Mouse (Mus musculus): ENCODE measurements around the gene Nup210. TPM values are rescaled to one million over a fixed set of nuclear protein-coding genes. Genes with fewer than 3 reads are reported as not detected.
A peak's percentile ranks its signal among the peaks of the same experiment; 100 is the strongest.

The Nup210 gene
- polyA plus RNA-seq, 1 experiment from 2014 or later: 13.1 TPM

DNA sequence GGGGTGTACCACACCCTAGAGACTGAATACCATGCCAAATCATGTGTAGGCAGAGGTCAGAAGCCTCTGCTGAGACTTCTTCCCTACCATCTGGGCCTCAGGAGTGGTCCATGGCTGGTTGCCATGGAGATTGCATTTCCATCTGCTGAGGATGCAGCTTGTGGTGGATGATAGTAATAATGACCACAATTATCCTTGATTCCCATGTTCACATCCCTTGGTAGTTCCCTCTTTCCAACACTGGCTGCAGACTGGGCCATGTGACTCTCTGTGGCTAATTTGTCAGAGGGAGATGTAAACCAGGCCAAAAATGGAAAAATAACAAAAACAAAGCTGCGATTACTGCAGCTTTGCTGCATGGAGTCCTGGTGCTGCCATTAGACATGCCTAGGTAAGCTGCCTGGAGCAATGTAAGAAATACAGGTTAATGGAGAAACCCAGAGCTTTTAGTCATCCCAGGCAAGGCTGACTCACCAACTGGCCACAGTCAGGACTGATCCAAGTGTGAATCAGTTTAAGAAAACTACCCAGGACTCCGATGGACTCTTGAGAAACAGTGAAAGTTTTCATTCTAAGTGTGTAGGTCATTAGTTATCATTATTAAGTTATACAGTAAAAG is 30.6 kb upstream of the Nup210 start:
- H3K9ac ChIP-seq (ENCODE audit: low read depth, low read length): no peak overlapping the region
- no peaks in the 10 kb centered on the region for H3K36me3 ChIP-seq (ENCODE audit: control insufficient read depth, insufficient read depth, low read length)
- DNase-seq (ENCODE audit: low spot score): peak; percentile 61
- H3K9me3 ChIP-seq (ENCODE audit: control insufficient read depth, low read length): no peaks in the 10 kb centered on the region
- H3K4me3 ChIP-seq (ENCODE audit: low read depth, low read length): no peak overlapping the region
- H3K27ac ChIP-seq (replicated peaks; ENCODE audit: low read depth, low read length): 0 out of 2 replicates have a peak overlapping the region, but pooled peaks have one; percentile 55
- WGBS: 72% methylated on average over 2 of the region's 2 CpGs
- 0 out of 2 replicates have a peak, but pooled peaks cover 12% of the 10 kb centered on the region for H3K4me1 ChIP-seq (ENCODE audit: control insufficient read depth, insufficient read depth, low read length)
- ATAC-seq (ENCODE audit: low read depth): peak; percentile 72
- no peaks in the 10 kb centered on the region for H3K27me3 ChIP-seq (replicated peaks; ENCODE audit: control insufficient read depth, insufficient read depth, low read length)
- no peak overlapping the region for H3K4me2 ChIP-seq (ENCODE audit: low read depth, low read length)

GRCm38 (mm10) chr6:91146443-91147151 is 30.0 kb upstream of the Nup210 start:
- Histone ChIP-seq H3K4me3 (ENCODE audit: low read depth, low read length) (no peak overlapping the region), H3K4me1 (ENCODE audit: control insufficient read depth, insufficient read depth, low read length) (0 out of 2 replicates have a peak, but pooled peaks cover 12% of the 10 kb centered on the region), H3K9me3 (ENCODE audit: control insufficient read depth, low read length) (no peaks in the 10 kb centered on the region), H3K36me3 (ENCODE audit: control insufficient read depth, insufficient read depth, low read length) (no peaks in the 10 kb centered on the region), H3K27ac (replicated peaks; ENCODE audit: low read depth, low read length) (0 out of 2 replicates have a peak overlapping the region, but pooled peaks have one; percentile 55), H3K4me2 (ENCODE audit: low read depth, low read length) (no peak overlapping the region), H3K9ac (ENCODE audit: low read depth, low read length) (no peak overlapping the region), H3K27me3 (replicated peaks; ENCODE audit: control insufficient read depth, insufficient read depth, low read length) (no peaks in the 10 kb centered on the region)
- 17% methylated on average over 5 of the region's 5 CpGs for WGBS
- peak; percentile 77 for ATAC-seq (ENCODE audit: low read depth)
- DNase-seq (ENCODE audit: low spot score): peak; percentile 63

DNA sequence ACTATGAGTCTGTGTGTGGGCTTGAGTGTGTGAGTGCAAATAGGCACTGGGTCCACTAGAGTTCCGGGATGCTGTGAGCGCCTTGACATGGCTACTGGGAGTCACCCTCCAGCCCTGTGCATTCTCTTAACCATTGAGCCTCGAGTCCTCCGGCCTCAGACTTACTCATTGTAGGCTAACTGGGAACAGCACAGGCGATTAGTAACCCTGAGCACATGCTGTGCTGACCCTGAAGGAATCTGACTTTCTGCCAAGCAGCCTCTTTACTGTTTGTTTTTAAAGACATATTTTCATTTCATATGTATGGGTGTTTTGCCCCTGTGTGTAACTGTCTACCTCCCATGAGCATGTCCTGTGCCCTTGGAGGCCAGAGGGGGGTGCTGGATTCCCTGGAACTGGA is 28.9 kb upstream of the Nup210 start:
- 62% methylated on average over 5 of the region's 5 CpGs for WGBS
- no peak overlapping the region for H3K27ac ChIP-seq (replicated peaks; ENCODE audit: low read depth, low read length)

GRCm38 (mm10) chr6:91145056-91145455 is 28.4 kb upstream of the Nup210 start:
- no peak for ATAC-seq (ENCODE audit: low read depth)
- H3K4me2 ChIP-seq (ENCODE audit: low read depth, low read length): no peak overlapping the region
- H3K4me3 ChIP-seq (ENCODE audit: low read depth, low read length): no peak overlapping the region
- no peak for DNase-seq (ENCODE audit: low spot score)
- no peaks in the 10 kb centered on the region for H3K36me3 ChIP-seq (ENCODE audit: control insufficient read depth, insufficient read depth, low read length)
- 77% methylated on average over 3 of the region's 3 CpGs for WGBS
- no peaks in the 10 kb centered on the region for H3K27me3 ChIP-seq (replicated peaks; ENCODE audit: control insufficient read depth, insufficient read depth, low read length)
- no peak overlapping the region for H3K9ac ChIP-seq (ENCODE audit: low read depth, low read length)
- H3K27ac ChIP-seq (replicated peaks; ENCODE audit: low read depth, low read length): no peak overlapping the region; the same call in 1 of the 2 replicates
- 0 out of 2 replicates have a peak, but pooled peaks cover 12% of the 10 kb centered on the region for H3K4me1 ChIP-seq (ENCODE audit: control insufficient read depth, insufficient read depth, low read length)
- no peaks in the 10 kb centered on the region for H3K9me3 ChIP-seq (ENCODE audit: control insufficient read depth, low read length)

More for the DNA sequence above, 28.9 kb upstream of the Nup210 start:
- H3K27me3 ChIP-seq (replicated peaks; ENCODE audit: control insufficient read depth, insufficient read depth, low read length): no peaks in the 10 kb centered on the region
- no peak overlapping the region for H3K4me2 ChIP-seq (ENCODE audit: low read depth, low read length)
- H3K4me1 ChIP-seq (ENCODE audit: control insufficient read depth, insufficient read depth, low read length): 0 out of 2 replicates have a peak, but pooled peaks cover 12% of the 10 kb centered on the region
- no peaks in the 10 kb centered on the region for H3K9me3 ChIP-seq (ENCODE audit: control insufficient read depth, low read length)
- no peak overlapping the region for H3K9ac ChIP-seq (ENCODE audit: low read depth, low read length)
- no peak overlapping the region for H3K4me3 ChIP-seq (ENCODE audit: low read depth, low read length)
- no peak for ATAC-seq (ENCODE audit: low read depth)
- H3K36me3 ChIP-seq (ENCODE audit: control insufficient read depth, insufficient read depth, low read length): no peaks in the 10 kb centered on the region
- no peak for DNase-seq (ENCODE audit: low spot score)

DNA sequence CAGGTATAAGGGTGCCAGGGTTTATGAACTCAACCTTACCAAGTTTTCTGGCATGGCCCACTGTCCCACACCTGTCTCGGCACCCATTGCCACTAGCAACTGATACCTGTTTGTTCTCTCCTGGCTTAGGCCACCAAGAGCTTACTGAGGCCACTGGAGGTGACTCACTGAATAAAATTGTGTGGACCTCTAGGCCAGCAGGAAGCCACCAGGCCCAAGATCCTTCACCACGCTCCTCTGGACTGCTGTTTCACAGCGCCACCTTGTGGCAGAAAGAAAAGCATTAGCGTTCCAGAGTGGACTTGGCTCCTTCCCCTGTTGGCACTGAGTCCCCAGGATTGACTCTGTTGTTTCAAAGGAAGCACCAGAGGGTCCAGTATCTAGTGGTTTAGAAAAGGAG is 23.2 kb upstream of the Nup210 start:
- H3K27me3 ChIP-seq (replicated peaks; ENCODE audit: control insufficient read depth, insufficient read depth, low read length): no peaks in the 10 kb centered on the region
- no peaks in the 10 kb centered on the region for H3K4me1 ChIP-seq (ENCODE audit: control insufficient read depth, insufficient read depth, low read length)
- 29% methylated on average over 4 of the region's 4 CpGs for WGBS
- H3K4me3 ChIP-seq (ENCODE audit: low read depth, low read length): no peak overlapping the region
- H3K4me2 ChIP-seq (ENCODE audit: low read depth, low read length): no peak overlapping the region
- DNase-seq (ENCODE audit: low spot score) (peak; percentile 77), ATAC-seq (ENCODE audit: low read depth) (peak; percentile 28; the same call in 1 of the 2 replicates)
- H3K27ac ChIP-seq (replicated peaks; ENCODE audit: low read depth, low read length): no peak overlapping the region
- H3K36me3 ChIP-seq (ENCODE audit: control insufficient read depth, insufficient read depth, low read length): no peaks in the 10 kb centered on the region
- no peaks in the 10 kb centered on the region for H3K9me3 ChIP-seq (ENCODE audit: control insufficient read depth, low read length)
- no peak overlapping the region for H3K9ac ChIP-seq (ENCODE audit: low read depth, low read length)

DNA sequence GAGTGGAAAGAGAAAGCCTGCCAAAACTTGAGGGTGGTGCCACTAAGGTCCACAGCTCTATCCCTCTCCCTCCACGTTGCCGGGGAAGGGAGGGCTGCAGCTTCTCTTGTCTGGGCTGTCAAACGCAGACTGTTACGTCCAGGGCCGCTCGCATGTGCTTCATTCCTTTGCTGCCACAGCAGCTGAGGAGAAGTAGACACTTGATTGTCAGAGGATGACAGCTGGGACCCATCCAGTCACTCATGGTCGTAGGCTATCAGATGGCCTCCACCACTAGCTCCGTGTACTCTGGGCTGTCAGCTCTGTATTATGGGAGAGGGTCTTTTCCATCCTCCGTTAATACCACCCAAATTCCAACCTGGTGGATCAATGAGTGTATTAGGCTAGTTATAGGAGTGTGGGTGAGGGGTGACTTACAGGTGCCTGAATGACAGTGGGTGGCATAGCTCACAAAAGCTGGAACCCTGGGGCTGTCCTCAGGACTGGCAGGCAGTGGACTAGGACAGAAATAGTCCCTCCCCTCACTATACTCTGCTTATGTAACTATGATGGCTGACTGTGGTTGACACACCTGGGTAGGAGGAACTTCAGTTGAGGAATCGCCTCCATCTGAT is 20.8 kb upstream of the Nup210 start:
- Histone ChIP-seq H3K4me1 (ENCODE audit: control insufficient read depth, insufficient read depth, low read length) (no peaks in the 10 kb centered on the region), H3K27me3 (replicated peaks; ENCODE audit: control insufficient read depth, insufficient read depth, low read length) (no peaks in the 10 kb centered on the region), H3K9ac (ENCODE audit: low read depth, low read length) (no peak overlapping the region), H3K27ac (replicated peaks; ENCODE audit: low read depth, low read length) (no peak overlapping the region), H3K4me2 (ENCODE audit: low read depth, low read length) (no peak overlapping the region), H3K4me3 (ENCODE audit: low read depth, low read length) (no peak overlapping the region), H3K9me3 (ENCODE audit: control insufficient read depth, low read length) (no peaks in the 10 kb centered on the region), H3K36me3 (ENCODE audit: control insufficient read depth, insufficient read depth, low read length) (no peaks in the 10 kb centered on the region)
- DNase-seq (ENCODE audit: low spot score) (peak; percentile 53), ATAC-seq (ENCODE audit: low read depth) (peak; percentile 69)
- 69% methylated on average over 10 of the region's 10 CpGs for WGBS

- WGBS: 61% methylated on average over 1 of the region's 1 CpGs
- Histone ChIP-seq H3K4me2 (ENCODE audit: low read depth, low read length) (no peak overlapping the region), H3K27ac (replicated peaks; ENCODE audit: low read depth, low read length) (no peak overlapping the region), H3K27me3 (replicated peaks; ENCODE audit: control insufficient read depth, insufficient read depth, low read length) (no peaks in the 10 kb centered on the region), H3K36me3 (ENCODE audit: control insufficient read depth, insufficient read depth, low read length) (no peaks in the 10 kb centered on the region), H3K9ac (ENCODE audit: low read depth, low read length) (no peak overlapping the region), H3K4me3 (ENCODE audit: low read depth, low read length) (no peak overlapping the region), H3K4me1 (ENCODE audit: control insufficient read depth, insufficient read depth, low read length) (no peaks in the 10 kb centered on the region), H3K9me3 (ENCODE audit: control insufficient read depth, low read length) (no peaks in the 10 kb centered on the region)
- ATAC-seq (ENCODE audit: low read depth): no peak
- no peak for DNase-seq (ENCODE audit: low spot score)
These were observed 14.2 kb upstream of the Nup210 start for GRCm38 (mm10) chr6:91130856-91131255.

- no peaks in the 10 kb centered on the region for H3K9me3 ChIP-seq (ENCODE audit: control insufficient read depth, low read length)
- no peaks in the 10 kb centered on the region for H3K4me1 ChIP-seq (ENCODE audit: control insufficient read depth, insufficient read depth, low read length)
- no peak overlapping the region for H3K9ac ChIP-seq (ENCODE audit: low read depth, low read length)
- DNase-seq (ENCODE audit: low spot score) (no peak), ATAC-seq (ENCODE audit: low read depth) (no peak)
- no peaks in the 10 kb centered on the region for H3K27me3 ChIP-seq (replicated peaks; ENCODE audit: control insufficient read depth, insufficient read depth, low read length)
- no peak overlapping the region for H3K4me2 ChIP-seq (ENCODE audit: low read depth, low read length)
- H3K4me3 ChIP-seq (ENCODE audit: low read depth, low read length): no peak overlapping the region
- H3K27ac ChIP-seq (replicated peaks; ENCODE audit: low read depth, low read length): no peak overlapping the region
- H3K36me3 ChIP-seq (ENCODE audit: control insufficient read depth, insufficient read depth, low read length): no peaks in the 10 kb centered on the region
- 46% methylated on average over 4 of the region's 4 CpGs for WGBS
These were observed 12.4 kb upstream of the Nup210 start for GRCm38 (mm10) chr6:91128996-91129395.

Measured in embryonic facial prominence, embryonic 14.5 days (tissue).